Mouse (Mus musculus): ENCODE data around the gene Nav3. TPM values are rescaled to one million over a fixed set of nuclear protein-coding genes. Genes with fewer than 3 reads are reported as not detected.

Nav3 gene
- polyA plus RNA-seq, 1 experiment, result 0.30 TPM

DNA sequence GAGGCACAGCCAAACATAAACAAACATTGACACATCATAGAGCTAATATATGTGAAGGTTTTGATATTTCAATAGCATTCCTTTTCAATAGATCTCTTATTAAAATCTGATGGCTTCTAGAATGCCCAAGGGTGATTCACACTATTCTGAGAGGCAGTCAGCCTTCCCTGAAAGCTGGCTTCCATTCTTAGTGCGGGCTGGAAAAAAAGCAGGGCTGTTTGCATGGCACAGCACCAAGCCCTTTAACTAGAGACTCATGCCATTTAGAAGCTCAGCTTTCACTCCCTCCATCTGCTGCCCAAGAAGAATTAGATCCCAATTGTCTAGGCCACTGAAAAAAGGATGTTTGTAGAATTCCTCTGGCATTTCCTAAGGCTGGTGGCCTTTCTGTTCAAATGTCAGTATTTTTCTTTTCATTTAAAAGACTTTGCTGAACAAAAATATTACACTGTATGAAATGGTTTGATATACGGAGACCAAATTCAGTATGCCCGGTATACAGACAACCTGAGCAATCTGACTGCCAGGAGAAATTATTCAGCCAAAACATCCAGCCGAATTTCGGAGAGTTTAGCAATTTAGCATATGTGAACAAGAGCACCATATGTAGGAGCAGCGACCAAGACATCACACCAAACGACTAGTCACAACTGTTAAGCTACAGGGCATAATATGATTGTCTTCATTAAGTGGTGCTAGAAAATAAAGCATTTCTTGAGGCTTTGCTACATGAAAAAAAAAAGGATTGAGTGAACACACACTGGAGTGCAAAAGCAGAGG is 263.8 kb downstream of the Nav3 start:
- no peaks in the 10 kb centered on the region for H3K36me3 ChIP-seq (ENCODE audit: control insufficient read depth, insufficient read depth, low read length)
- no peaks in the 10 kb centered on the region for H3K27me3 ChIP-seq (ENCODE audit: control insufficient read depth, insufficient read depth, low read length)
- TF ChIP-seq POLR2A (IDR thresholded peaks at IDR 0.05; ENCODE audit: low read depth, low read length) (no peak), CTCF (IDR thresholded peaks at IDR 0.05; ENCODE audit: extremely low read depth, insufficient read length, insufficient replicate concordance, low read depth, low read length) (no peak)
- H3K4me3 ChIP-seq (ENCODE audit: low read depth, low read length), result no peak overlapping the region
- no peak overlapping the region for H3K27ac ChIP-seq (ENCODE audit: insufficient read depth, low read depth, low read length)
- H3K4me1 ChIP-seq (ENCODE audit: control insufficient read depth, insufficient read depth, insufficient read length, low read length), result no peaks in the 10 kb centered on the region
- 79% methylated on average over 7 of the region's 7 CpGs for WGBS

DNA sequence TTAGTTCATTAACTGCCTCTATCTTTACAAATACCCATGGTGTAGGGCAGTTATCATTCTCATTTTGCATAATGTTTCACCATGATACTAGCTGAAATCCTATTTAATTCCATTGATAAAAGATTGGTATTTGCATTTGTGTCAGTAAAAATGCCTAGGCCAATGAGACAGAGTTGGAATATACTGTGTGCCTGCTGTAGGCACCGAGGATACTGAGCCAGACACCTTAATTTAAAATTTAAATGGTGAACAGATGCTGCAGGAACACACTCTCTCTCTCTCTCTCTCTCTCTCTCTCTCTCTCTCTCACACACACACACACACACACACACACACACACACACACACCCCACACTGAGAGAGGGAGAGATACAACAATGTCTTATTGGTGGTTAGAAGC is 269.8 kb downstream of the Nav3 start:
- WGBS, result 68% methylated on average over 1 of the region's 1 CpGs
- Histone ChIP-seq H3K36me3 (ENCODE audit: control insufficient read depth, insufficient read depth, low read length) (no peaks in the 10 kb centered on the region), H3K4me3 (ENCODE audit: low read depth, low read length) (no peak overlapping the region), H3K27ac (ENCODE audit: insufficient read depth, low read depth, low read length) (no peak overlapping the region), H3K27me3 (ENCODE audit: control insufficient read depth, insufficient read depth, low read length) (no peaks in the 10 kb centered on the region), H3K4me1 (ENCODE audit: control insufficient read depth, insufficient read depth, insufficient read length, low read length) (no peaks in the 10 kb centered on the region)
- TF ChIP-seq POLR2A (IDR thresholded peaks at IDR 0.05; ENCODE audit: low read depth, low read length) (no peak), CTCF (IDR thresholded peaks at IDR 0.05; ENCODE audit: extremely low read depth, insufficient read length, insufficient replicate concordance, low read depth, low read length) (no peak)

DNA sequence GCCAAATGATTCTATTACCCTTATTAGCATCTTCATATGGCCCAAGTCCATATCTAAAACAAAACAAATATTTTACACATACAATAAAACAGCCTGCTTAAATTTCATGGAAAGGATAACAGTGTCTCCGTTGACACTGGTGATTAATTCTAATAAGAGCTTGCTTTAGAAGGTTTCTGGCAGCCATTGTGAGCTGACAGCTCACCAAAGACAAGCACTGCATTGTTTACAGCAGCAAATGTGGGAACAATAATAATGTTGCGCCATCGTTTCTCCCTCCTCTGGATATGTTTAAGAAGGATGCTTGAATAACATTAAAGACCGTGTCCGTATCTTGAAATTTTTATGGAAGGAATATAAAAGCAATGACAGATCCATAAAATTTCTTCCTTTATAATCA is 280.1 kb downstream of the Nav3 start:
- Histone ChIP-seq H3K4me3 (ENCODE audit: low read depth, low read length) (no peak overlapping the region), H3K4me1 (ENCODE audit: control insufficient read depth, insufficient read depth, insufficient read length, low read length) (no peaks in the 10 kb centered on the region), H3K27ac (ENCODE audit: insufficient read depth, low read depth, low read length) (no peak overlapping the region), H3K36me3 (ENCODE audit: control insufficient read depth, insufficient read depth, low read length) (no peaks in the 10 kb centered on the region), H3K27me3 (ENCODE audit: control insufficient read depth, insufficient read depth, low read length) (no peaks in the 10 kb centered on the region)
- 76% methylated on average over 5 of the region's 5 CpGs for WGBS
- TF ChIP-seq POLR2A (IDR thresholded peaks at IDR 0.05; ENCODE audit: low read depth, low read length), result no peak
- no peak for TF ChIP-seq CTCF (IDR thresholded peaks at IDR 0.05; ENCODE audit: extremely low read depth, insufficient read length, insufficient replicate concordance, low read depth, low read length)

DNA sequence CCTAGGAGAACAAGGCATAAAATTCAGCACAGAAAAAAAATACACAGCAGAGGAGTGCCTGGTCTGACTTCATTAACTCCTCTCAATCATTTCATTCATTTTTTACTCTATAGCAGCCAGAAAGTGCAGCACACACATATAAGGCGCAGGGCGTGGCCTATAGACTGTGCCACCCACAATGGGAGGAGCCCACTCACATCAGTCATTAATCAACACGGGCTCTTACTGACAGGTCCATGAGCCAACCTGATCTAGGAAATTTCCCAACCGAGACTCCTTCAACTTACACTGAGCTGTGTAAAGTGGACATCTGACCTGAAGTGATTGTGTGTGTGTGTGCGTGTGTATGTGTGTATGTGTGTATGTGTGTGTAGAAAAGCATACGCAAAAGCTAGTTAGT is 286.6 kb downstream of the Nav3 start:
- TF ChIP-seq POLR2A (IDR thresholded peaks at IDR 0.05; ENCODE audit: low read depth, low read length), result no peak
- Histone ChIP-seq H3K36me3 (ENCODE audit: control insufficient read depth, insufficient read depth, low read length) (no peaks in the 10 kb centered on the region), H3K27me3 (ENCODE audit: control insufficient read depth, insufficient read depth, low read length) (no peaks in the 10 kb centered on the region), H3K4me3 (ENCODE audit: low read depth, low read length) (no peak overlapping the region), H3K27ac (ENCODE audit: insufficient read depth, low read depth, low read length) (no peak overlapping the region), H3K4me1 (ENCODE audit: control insufficient read depth, insufficient read depth, insufficient read length, low read length) (no peaks in the 10 kb centered on the region)
- WGBS, result 77% methylated on average over 6 of the region's 6 CpGs

DNA sequence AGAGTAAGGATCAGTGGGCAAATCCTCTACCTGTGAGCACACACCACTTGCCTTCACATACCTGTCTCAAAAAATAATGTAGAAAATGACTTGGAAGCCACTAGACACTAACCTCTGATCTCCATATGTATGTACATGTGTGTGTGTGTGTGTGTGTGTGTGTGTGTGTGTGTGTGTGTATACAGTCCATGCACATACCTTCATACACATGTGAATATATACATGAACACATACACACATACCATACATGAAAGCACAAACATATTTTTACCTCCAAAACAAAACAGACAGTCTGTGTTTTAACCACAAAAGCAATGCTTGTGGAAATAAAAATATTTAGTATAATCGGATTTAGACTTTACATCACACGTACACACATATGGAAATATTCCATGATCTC is 287.1 kb downstream of the Nav3 start:
- no peak overlapping the region for H3K27ac ChIP-seq (ENCODE audit: insufficient read depth, low read depth, low read length)
- no peaks in the 10 kb centered on the region for H3K27me3 ChIP-seq (ENCODE audit: control insufficient read depth, insufficient read depth, low read length)
- no peak overlapping the region for H3K4me3 ChIP-seq (ENCODE audit: low read depth, low read length)
- no peaks in the 10 kb centered on the region for H3K4me1 ChIP-seq (ENCODE audit: control insufficient read depth, insufficient read depth, insufficient read length, low read length)
- WGBS, result 86% methylated on average over 2 of the region's 2 CpGs
- H3K36me3 ChIP-seq (ENCODE audit: control insufficient read depth, insufficient read depth, low read length), result no peaks in the 10 kb centered on the region
- TF ChIP-seq POLR2A (IDR thresholded peaks at IDR 0.05; ENCODE audit: low read depth, low read length) (no peak), CTCF (IDR thresholded peaks at IDR 0.05; ENCODE audit: extremely low read depth, insufficient read length, insufficient replicate concordance, low read depth, low read length) (no peak)

DNA sequence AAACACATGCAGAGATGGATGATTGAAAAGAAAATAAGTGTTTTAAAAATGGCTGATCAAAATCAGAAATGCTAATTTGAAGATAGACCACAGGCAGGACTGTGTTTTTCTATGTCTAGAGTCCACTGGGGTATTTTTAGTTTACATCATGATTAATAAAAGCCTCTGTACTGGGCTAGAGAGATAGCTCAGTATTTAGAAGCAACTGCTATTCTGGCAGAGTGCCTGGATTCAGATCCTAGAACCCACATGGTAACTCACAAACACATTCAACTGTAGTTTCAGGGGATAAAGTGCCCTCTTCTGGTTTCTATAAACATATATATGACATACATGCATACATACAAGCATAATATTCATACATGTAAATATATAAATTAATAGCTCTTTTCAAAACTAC is 293.4 kb downstream of the Nav3 start:
- Histone ChIP-seq H3K27ac (ENCODE audit: insufficient read depth, low read depth, low read length) (no peak overlapping the region), H3K4me3 (ENCODE audit: low read depth, low read length) (no peak overlapping the region), H3K27me3 (ENCODE audit: control insufficient read depth, insufficient read depth, low read length) (no peaks in the 10 kb centered on the region), H3K4me1 (ENCODE audit: control insufficient read depth, insufficient read depth, insufficient read length, low read length) (no peaks in the 10 kb centered on the region), H3K36me3 (ENCODE audit: control insufficient read depth, insufficient read depth, low read length) (no peaks in the 10 kb centered on the region)
- TF ChIP-seq POLR2A (IDR thresholded peaks at IDR 0.05; ENCODE audit: low read depth, low read length), result no peak
- no peak for TF ChIP-seq CTCF (IDR thresholded peaks at IDR 0.05; ENCODE audit: extremely low read depth, insufficient read length, insufficient replicate concordance, low read depth, low read length)

DNA sequence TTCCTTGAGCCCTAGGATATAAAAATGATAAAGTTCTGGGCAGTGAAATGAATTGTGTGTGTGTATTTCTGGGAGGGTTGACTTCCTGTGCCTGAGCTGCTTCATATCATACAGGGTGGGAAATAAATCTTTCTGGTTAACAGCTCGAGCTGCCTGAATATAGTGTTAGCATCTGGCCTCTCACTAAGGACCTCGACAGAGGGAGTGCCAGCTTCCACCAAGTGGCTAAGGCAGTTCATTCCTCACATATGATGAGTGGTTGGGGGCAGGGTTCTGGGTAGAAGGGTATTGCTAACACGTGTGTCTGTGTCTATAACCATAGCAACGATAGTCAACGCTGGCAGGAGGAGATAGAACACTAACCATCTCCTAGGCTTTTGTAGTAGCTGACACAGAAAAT is 295.1 kb downstream of the Nav3 start:
- TF ChIP-seq POLR2A (IDR thresholded peaks at IDR 0.05; ENCODE audit: low read depth, low read length) (no peak), CTCF (IDR thresholded peaks at IDR 0.05; ENCODE audit: extremely low read depth, insufficient read length, insufficient replicate concordance, low read depth, low read length) (no peak)

More for the DNA sequence above, 295.1 kb downstream of the Nav3 start:
- Histone ChIP-seq H3K27ac (ENCODE audit: insufficient read depth, low read depth, low read length) (no peak overlapping the region), H3K4me3 (ENCODE audit: low read depth, low read length) (no peak overlapping the region), H3K4me1 (ENCODE audit: control insufficient read depth, insufficient read depth, insufficient read length, low read length) (no peaks in the 10 kb centered on the region), H3K36me3 (ENCODE audit: control insufficient read depth, insufficient read depth, low read length) (no peaks in the 10 kb centered on the region), H3K27me3 (ENCODE audit: control insufficient read depth, insufficient read depth, low read length) (no peaks in the 10 kb centered on the region)
- 63% methylated on average over 5 of the region's 5 CpGs for WGBS
